Mouse (Mus musculus) thymus, adult 2 months (tissue): ENCODE measurements at regions not wholly inside any gene's neighbourhood (a gene's known extent, or its start where the extent isn't known, plus 50 kb on each side); places are given as distances from the start of the nearest gene placed in this dataset.

Source experiments
- CTCF ChIP-seq: fragments of 200-500 bp; IDR thresholded peaks from 2 replicates; pipeline ENCODE4 v1.5.1; 2012; ENCODE audit warnings: mild to moderate bottlenecking, control low read depth, low read length, moderate library complexity, borderline replicate concordance; ENCODE audit not compliant: control insufficient read depth, poor library complexity, insufficient read depth; ENCODE audit errors: extremely low read depth
- POLR2A ChIP-seq: fragments of 200-500 bp; IDR thresholded peaks from 2 replicates; pipeline ENCODE4 v1.6.1; 2012; ENCODE audit warnings: mild to moderate bottlenecking, low read length, control low read depth, moderate library complexity; ENCODE audit not compliant: control insufficient read depth, poor library complexity, insufficient read depth; ENCODE audit errors: extremely low read depth

DNA sequence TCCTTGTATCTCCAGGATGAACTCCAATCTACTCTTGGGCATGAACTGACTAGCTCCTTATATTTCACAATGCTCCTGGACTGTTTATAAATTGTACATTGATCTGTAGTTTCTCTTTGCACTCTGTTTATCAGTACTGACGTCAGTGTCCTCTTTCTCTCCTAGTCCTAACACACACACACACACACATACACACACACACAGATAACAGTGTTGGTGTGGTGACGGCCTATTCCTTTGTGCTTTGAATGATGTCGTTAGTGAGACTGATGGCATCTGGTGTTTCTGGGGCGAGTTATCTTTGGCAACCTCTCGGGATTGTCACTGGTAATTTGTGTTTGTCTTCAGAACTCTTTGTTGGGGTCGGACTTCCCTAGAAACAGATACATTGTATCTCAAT is 50.0 kb upstream of the Rbms1 start:
- TF ChIP-seq CTCF (no peak), POLR2A (no peak)
